Mouse (Mus musculus) heart, adult 2 months (tissue): ENCODE measurements around the gene Wee1. TPM values are rescaled to one million over a fixed set of nuclear protein-coding genes. Genes with fewer than 3 reads are reported as not detected.
"Not testable (repeated sequence)": the region's sequence is repeated elsewhere in the genome, so short reads cannot be mapped to it uniquely, and the experiment has no call there.

Experiments used
- DNase-seq, 2 experiments: peaks; one replicate each; pipeline ENCODE4 v3.0.0; 2021
- H3K27ac ChIP-seq: fragments of 200-600 bp; 2 replicates; pipeline ENCODE4 v1.8.1; 2022
- H3K27me3 ChIP-seq: fragments of 200-500 bp; 2 replicates; pipeline ENCODE4 v1.6.1; 2012; ENCODE audit warnings: mild to moderate bottlenecking, low read length, inconsistent platforms, mixed read lengths; ENCODE audit not compliant: control insufficient read depth, insufficient read depth
- H3K36me3 ChIP-seq: fragments of 200-500 bp; 2 replicates; pipeline ENCODE4 v1.6.1; 2012; ENCODE audit warnings: low read length, inconsistent platforms; ENCODE audit not compliant: control insufficient read depth, insufficient read depth
- H3K4me1 ChIP-seq: fragments of 200-500 bp; 2 replicates; pipeline ENCODE4 v1.6.1; 2011; ENCODE audit warnings: low read length; ENCODE audit not compliant: control insufficient read depth, insufficient read depth
- H3K4me3 ChIP-seq: fragments of 200-600 bp; 2 replicates; pipeline ENCODE4 v1.8.1; 2022
- H3K79me2 ChIP-seq: fragments of 200-500 bp; replicated peaks from 2 replicates; pipeline ENCODE4 v1.6.1; 2012; ENCODE audit warnings: mild to moderate bottlenecking, inconsistent platforms, low read length, moderate library complexity, mixed read lengths; ENCODE audit not compliant: control insufficient read depth, insufficient read depth
- H3K9ac ChIP-seq: fragments of 200-500 bp; 2 replicates; pipeline ENCODE4 v1.6.1; 2012; ENCODE audit warnings: low read depth, mild to moderate bottlenecking, control low read depth, inconsistent platforms, low read length, mixed read lengths
- CTCF ChIP-seq: fragments of 200-600 bp; IDR thresholded peaks from 2 replicates; pipeline ENCODE4 v1.8.1; 2022; ENCODE audit warnings: antibody characterized with exemption, mild to moderate bottlenecking, moderate library complexity
- EP300 ChIP-seq: fragments of 200-500 bp; IDR thresholded peaks from 2 replicates; pipeline ENCODE4 v1.6.1; 2011; ENCODE audit warnings: low read depth, low read length, control low read depth; ENCODE audit not compliant: insufficient read depth
- POLR2A ChIP-seq: fragments of 200-500 bp; IDR thresholded peaks from 2 replicates; pipeline ENCODE4 v1.6.1; 2011; ENCODE audit warnings: mild to moderate bottlenecking, low read depth, low read length, control low read depth; ENCODE audit not compliant: insufficient read depth
- WGBS: fragments of 180-500 bp; shearing (Covaris S2); methylation state at CpG from one replicate; pipeline ENCODE4 v1.1.7; 2018; 5-methylcytosine and 5-hydroxymethylcytosine counted together
- intact Hi-C: fragments of 180-260 bp; cut with DNase I; formaldehyde crosslinking; loops from one replicate; pipeline ENCODE4 v1.15.1; 2025
- polyA plus RNA-seq: library from polyadenylated mRNA; depleted of rRNA; stranded (reverse); fragments of >200 nt; gene quantifications from 2 replicates; pipeline ENCODE4 v1.2.3, GENCODE M21; 2012
- total RNA-seq, 2 experiments: library from RNA; stranded (reverse); gene quantifications; 2 replicates each; pipeline ENCODE4 v1.2.3; 2021

Gene Wee1
- total and polyA plus RNA-seq, 3 experiments = 2.7 to 8.6 (median 8.3) TPM

DNA sequence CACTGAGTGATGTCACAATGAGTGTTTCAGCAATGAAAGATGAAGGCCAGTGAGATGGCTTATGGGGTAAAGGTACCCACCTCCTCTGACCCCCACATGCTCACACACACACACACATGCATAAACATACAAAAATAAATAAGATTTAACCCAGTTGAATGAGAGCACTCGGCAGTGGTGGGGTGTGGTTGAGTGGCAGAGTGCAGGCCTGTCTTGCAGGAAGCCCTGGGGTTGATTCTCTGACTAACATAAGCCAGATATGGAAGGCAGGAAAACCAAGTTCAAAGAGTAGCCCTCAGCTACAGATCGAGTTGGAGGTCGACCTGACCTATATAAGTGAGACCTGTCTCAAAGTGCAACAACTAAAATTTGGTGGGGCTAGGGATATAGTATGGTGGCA, 15.2 kb upstream of the Wee1 start:
- DNase-seq = no peak
- whole genome bisulfite sequencing = 36% methylated on average over 3 of the region's 3 CpGs
- no peak overlapping the region for H3K9ac ChIP-seq
- intact Hi-C loops = no loop called here
- no peaks in the 10 kb centered on the region for H3K79me2 ChIP-seq
- TF ChIP-seq EP300 (no peak), CTCF (no peak), POLR2A (no peak)
- peaks cover 11% of the 10 kb centered on the region for H3K4me1 ChIP-seq
- H3K27ac ChIP-seq = no peak overlapping the region
- H3K4me3 ChIP-seq = no peak overlapping the region
- no peaks in the 10 kb centered on the region for H3K27me3 ChIP-seq
- no peaks in the 10 kb centered on the region for H3K36me3 ChIP-seq

- DNase-seq, H3K9ac ChIP-seq, intact Hi-C loops, H3K36me3 ChIP-seq, H3K79me2 ChIP-seq, H3K27me3 ChIP-seq, H3K4me3 ChIP-seq: not testable (repeated sequence)
- H3K27ac ChIP-seq = peak overlapping the region; percentile 42
- 98% methylated on average over 3 of the region's 3 CpGs for WGBS
- peaks cover 11% of the 10 kb centered on the region for H3K4me1 ChIP-seq
Measured at GRCm38 (mm10) chr7:110108524-110108923, 13.3 kb upstream of the Wee1 start.

DNA sequence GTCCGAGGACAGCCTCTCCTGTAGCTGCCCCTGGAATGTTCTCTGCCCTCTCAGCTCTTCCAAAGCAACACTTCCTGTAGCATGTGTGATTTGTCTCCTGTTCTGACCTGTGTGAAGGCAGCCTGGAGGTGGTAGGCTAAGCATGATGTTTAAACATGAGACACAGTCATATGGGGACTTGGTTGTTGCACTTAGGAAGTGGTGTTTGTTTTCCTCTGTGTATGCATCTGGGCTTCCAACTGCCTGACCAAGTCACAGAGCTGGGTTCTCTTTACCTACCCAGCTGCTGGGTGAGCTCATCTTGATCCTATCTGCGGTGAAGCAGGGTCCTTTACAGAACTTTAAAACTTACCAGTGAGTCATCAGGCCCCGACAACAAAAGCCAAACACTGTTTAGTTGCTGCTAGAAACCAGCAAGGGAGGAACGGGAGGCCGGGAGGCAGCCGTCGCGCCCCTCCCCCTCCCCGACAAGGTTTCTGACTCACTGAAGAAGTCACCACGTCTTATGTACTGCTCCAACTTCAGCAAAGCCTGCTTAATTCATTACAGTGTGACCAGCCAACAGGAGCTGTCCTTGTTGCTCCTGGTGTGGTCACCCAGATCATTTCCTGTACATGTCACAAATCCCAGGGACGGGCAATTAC, 12.8 kb upstream of the Wee1 start:
- no peaks in the 10 kb centered on the region for H3K27me3 ChIP-seq
- WGBS = 6% methylated on average over 11 of the region's 11 CpGs
- intact Hi-C loops = no loop called here
- 0 out of 2 replicates have a peak, but pooled peaks have one; percentile 43 for TF ChIP-seq EP300
- TF ChIP-seq POLR2A = no peak
- TF ChIP-seq CTCF = no peak
- peak overlapping the region; percentile 40 for H3K9ac ChIP-seq
- no peaks in the 10 kb centered on the region for H3K36me3 ChIP-seq
- peaks cover 11% of the 10 kb centered on the region for H3K4me1 ChIP-seq
- peak overlapping the region; percentile 35 for H3K4me3 ChIP-seq
- H3K79me2 ChIP-seq = no peaks in the 10 kb centered on the region
- DNase-seq = peak; percentile 73 to 76
- H3K27ac ChIP-seq = peak overlapping the region; percentile 42

GRCm38 (mm10) chr7:110110061-110110656, 11.7 kb upstream of the Wee1 start:
- H3K27ac ChIP-seq = no peak overlapping the region; the same call in 1 of the 2 replicates
- no peak for TF ChIP-seq EP300
- TF ChIP-seq CTCF = no peak
- TF ChIP-seq POLR2A = no peak
- no peak for DNase-seq
- H3K4me3 ChIP-seq = no peak overlapping the region
- H3K79me2 ChIP-seq = no peaks in the 10 kb centered on the region
- no peak overlapping the region for H3K9ac ChIP-seq
- no peaks in the 10 kb centered on the region for H3K27me3 ChIP-seq
- H3K36me3 ChIP-seq = no peaks in the 10 kb centered on the region
- WGBS = 28% methylated on average over 4 of the region's 4 CpGs
- intact Hi-C loops = no loop called here
- H3K4me1 ChIP-seq = peaks cover 11% of the 10 kb centered on the region

DNA sequence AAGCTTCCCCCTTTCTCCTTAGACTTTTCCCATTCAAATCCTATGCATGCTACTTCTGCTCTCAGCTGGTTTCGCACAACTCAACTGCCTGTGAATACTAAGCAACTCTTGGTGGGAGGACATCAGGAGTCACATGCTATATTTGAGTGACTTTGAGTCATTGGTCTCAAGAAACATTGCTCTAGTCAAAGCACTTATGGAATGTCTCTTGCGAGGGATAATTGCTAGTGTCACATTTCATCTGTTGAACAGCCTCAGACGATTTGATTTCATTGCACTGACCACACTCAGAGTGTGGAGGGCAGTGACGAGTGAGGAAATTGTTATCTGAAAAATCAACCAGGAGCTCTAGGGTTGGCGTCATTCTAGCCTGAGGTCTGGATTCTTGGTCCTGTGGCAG, 7.1 kb upstream of the Wee1 start:
- H3K4me3 ChIP-seq = no peak overlapping the region
- no peaks in the 10 kb centered on the region for H3K79me2 ChIP-seq
- no peaks in the 10 kb centered on the region for H3K27me3 ChIP-seq
- H3K27ac ChIP-seq = no peak overlapping the region
- 51% methylated on average over 5 of the region's 5 CpGs for WGBS
- H3K4me1 ChIP-seq = peaks cover 16% of the 10 kb centered on the region
- intact Hi-C loops = no loop called here
- peaks cover 8% of the 10 kb centered on the region; the same call in 1 of the 2 replicates for H3K36me3 ChIP-seq
- DNase-seq = no peak
- TF ChIP-seq POLR2A = no peak
- TF ChIP-seq EP300 = no peak
- no peak for TF ChIP-seq CTCF
- no peak overlapping the region for H3K9ac ChIP-seq

DNA sequence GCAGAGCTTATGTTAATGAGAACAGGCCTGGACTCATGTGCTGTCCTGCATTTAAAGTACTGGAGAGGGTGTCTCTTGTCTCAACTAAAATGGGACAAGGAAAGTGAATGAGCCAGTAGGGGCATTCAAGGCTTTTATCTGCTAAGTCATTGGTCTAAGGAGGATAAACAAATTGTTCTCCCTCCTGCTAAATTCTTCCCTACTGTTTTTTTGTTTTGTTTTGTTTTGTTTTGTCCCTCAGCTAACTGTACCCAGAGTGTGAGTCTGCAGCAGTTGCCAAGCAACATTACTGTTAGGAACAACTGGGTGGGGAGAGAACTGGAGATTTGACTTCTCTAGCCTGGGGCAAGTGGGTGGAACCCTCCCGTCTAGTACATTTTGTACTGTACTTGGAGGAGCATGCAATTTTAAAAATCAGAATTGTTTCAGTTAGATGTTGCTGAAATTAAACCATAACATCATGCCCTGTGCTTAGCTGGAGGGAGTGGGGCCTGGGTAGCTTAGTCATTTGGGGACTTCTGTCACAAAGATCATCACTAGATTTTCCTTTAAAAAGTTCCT, 5.0 kb upstream of the Wee1 start:
- peaks cover 8% of the 10 kb centered on the region; the same call in 1 of the 2 replicates for H3K36me3 ChIP-seq
- no peak overlapping the region for H3K4me3 ChIP-seq
- WGBS = 12% methylated on average over 1 of the region's 1 CpGs
- peaks cover 15% of the 10 kb centered on the region for H3K4me1 ChIP-seq
- intact Hi-C loops = loop anchor here (2.0 kb wide), 1 partner anchor 56 kb away; the partner anchor contains the start of gene Zfp143
- H3K27me3 ChIP-seq = no peaks in the 10 kb centered on the region
- peak; percentile 51 to 69 for DNase-seq
- H3K27ac ChIP-seq = peak overlapping the region; percentile 77
- no peaks in the 10 kb centered on the region for H3K79me2 ChIP-seq
- no peak overlapping the region for H3K9ac ChIP-seq
- TF ChIP-seq CTCF (no peak), POLR2A (peak; percentile 20; the same call in 1 of the 2 replicates), EP300 (peak; percentile 77; the same call in 1 of the 2 replicates)
